Mouse (Mus musculus): ENCODE data around the gene 1700029P11Rik.

GRCm38 (mm10) chr15:81949476-81950131 is 30.7 kb upstream of the 1700029P11Rik start:
- TF ChIP-seq CTCF (IDR thresholded peaks at IDR 0.05; ENCODE audit: low read depth, low read length) = no peak
- TF ChIP-seq POLR2A (IDR thresholded peaks at IDR 0.05; ENCODE audit: insufficient read depth, low read length) = no peak
- TF ChIP-seq EP300 (IDR thresholded peaks at IDR 0.05; ENCODE audit: insufficient read depth, low read depth, low read length) = no peak
